Mouse (Mus musculus): ENCODE measurements around the gene Ms4a4d. TPM values are rescaled to one million over a fixed set of nuclear protein-coding genes. Genes with fewer than 3 reads are reported as not detected.

The Ms4a4d gene
- 0.14 TPM in 1 of 2 replicates, not detected in the other for polyA plus RNA-seq (2012; rRNA removed)

GRCm38 (mm10) chr19:11536593-11536992 is at the start of gene Ms4a4d:
Gene Ms4a4d, plus strand, starts transcription at chr19:11536801.

GRCm38 (mm10) chr19:11516246-11516645 is 20.4 kb upstream of the Ms4a4d start, which contains the start of gene Ms4a6b:
Gene Ms4a6b, plus strand, starts transcription at chr19:11516512.

GRCm38 (mm10) chr19:11604603-11605002 is 68.0 kb downstream of the Ms4a4d start, which contains the start of gene Ms4a6d:
Gene Ms4a6d, minus strand, starts transcription at chr19:11604849.

Other genes starting within 250 kb of the Ms4a4d start
- gene Ms4a14, start 222.3 kb upstream of the Ms4a4d start, polyA plus RNA-seq (2012; rRNA removed): 0.12 and 0.13 TPM in 2 replicates
- 1.4 and 1.5 TPM in 2 replicates for gene Ms4a7, start 200.7 kb upstream of the Ms4a4d start, polyA plus RNA-seq (2012; rRNA removed)
- 0.16 and 0.26 TPM in 2 replicates for gene Ms4a4a, start 161.3 kb upstream of the Ms4a4d start, polyA plus RNA-seq (2012; rRNA removed)
- gene Ms4a4c, start 132.0 kb upstream of the Ms4a4d start, polyA plus RNA-seq (2012; rRNA removed): 0.03 TPM in 1 of 2 replicates, not detected in the other
- gene Ms4a4b, start 93.2 kb upstream of the Ms4a4d start, polyA plus RNA-seq (2012; rRNA removed): 0.09 TPM in 1 of 2 replicates, not detected in the other
- 1.3 and 1.4 TPM in 2 replicates for gene Ms4a6c, start 67.4 kb upstream of the Ms4a4d start, polyA plus RNA-seq (2012; rRNA removed)
- 0.08 TPM in 1 of 2 replicates, not detected in the other for gene Gm8369, start 50.9 kb upstream of the Ms4a4d start, polyA plus RNA-seq (2012; rRNA removed)
- gene Ms4a6b, start 20.3 kb upstream of the Ms4a4d start, polyA plus RNA-seq (2012; rRNA removed): 1.4 and 1.8 TPM in 2 replicates
- gene Ms4a6d, start 68.0 kb downstream of the Ms4a4d start, polyA plus RNA-seq (2012; rRNA removed): 0.87 and 1.7 TPM in 2 replicates
- gene Ms4a2, start 86.9 kb downstream of the Ms4a4d start, polyA plus RNA-seq (2012; rRNA removed): 0.08 and 0.11 TPM in 2 replicates
- 0.17 TPM in 1 of 2 replicates, not detected in the other for gene Ms4a3, start 104.0 kb downstream of the Ms4a4d start, polyA plus RNA-seq (2012; rRNA removed)
- not detected in 2 replicates for gene Oosp2, start 123.8 kb downstream of the Ms4a4d start, polyA plus RNA-seq (2012; rRNA removed)
- not detected in 2 replicates for gene Oosp1, start 154.3 kb downstream of the Ms4a4d start, polyA plus RNA-seq (2012; rRNA removed)
- gene Oosp3, start 160.3 kb downstream of the Ms4a4d start, polyA plus RNA-seq (2012; rRNA removed): not detected in 2 replicates
- not detected in 2 replicates for gene Gif, start 210.8 kb downstream of the Ms4a4d start, polyA plus RNA-seq (2012; rRNA removed)
- gene Mrpl16, start 233.6 kb downstream of the Ms4a4d start, polyA plus RNA-seq (2012; rRNA removed): 36.9 and 37.1 TPM in 2 replicates

Measured in central nervous system, embryonic 18 days (tissue).